Mouse (Mus musculus) megakaryocyte, embryonic 14.5 days (primary cell): ENCODE results near the gene Pdcd4. TPM values are rescaled to one million over a fixed set of nuclear protein-coding genes. Genes with fewer than 3 reads are reported as not detected.

ENCODE experiments used
- H3K27me3 ChIP-seq: replicated peaks from 2 replicates; pipeline ENCODE3; 2012; ENCODE audit warnings: inconsistent platforms
- H3K36me3 ChIP-seq: replicated peaks from 2 replicates; pipeline ENCODE3; 2012; ENCODE audit warnings: low read length, inconsistent platforms, mixed read lengths
- H3K4me1 ChIP-seq: 2 replicates; pipeline ENCODE4 v1.6.1; 2012; ENCODE audit warnings: inconsistent platforms
- H3K4me3 ChIP-seq: replicated peaks from 2 replicates; pipeline ENCODE3; 2012; ENCODE audit warnings: moderate library complexity, mild to moderate bottlenecking, inconsistent platforms
- H3K9me3 ChIP-seq: 2 replicates; pipeline ENCODE4 v1.6.1; 2012; ENCODE audit warnings: inconsistent platforms
- FLI1 ChIP-seq: IDR thresholded peaks from 2 replicates; pipeline ENCODE4 v1.6.1; 2012; ENCODE audit warnings: low read length, inconsistent platforms, mixed read lengths
- GATA1 ChIP-seq: IDR thresholded peaks from 3 replicates; pipeline ENCODE4 v1.6.1; 2012; ENCODE audit warnings: mixed read lengths, low read length, inconsistent platforms, borderline replicate concordance
- polyA plus RNA-seq: library from polyadenylated mRNA; stranded (reverse); fragments of >175 nt; gene quantifications from 2 replicates; pipeline ENCODE4 v1.2.3, GENCODE M21; 2012; ENCODE audit warnings: low replicate concordance; ENCODE audit not compliant: insufficient read depth

Pdcd4 gene
- polyA plus RNA-seq, 1 experiment = 25.4 TPM

- H3K4me3 ChIP-seq = no peak overlapping the region
- no peaks in the 10 kb centered on the region for H3K9me3 ChIP-seq
- no peak for TF ChIP-seq GATA1
- TF ChIP-seq FLI1 = no peak
- no peaks in the 10 kb centered on the region for H3K36me3 ChIP-seq
- peaks cover 31% of the 10 kb centered on the region for H3K4me1 ChIP-seq
- no peaks in the 10 kb centered on the region for H3K27me3 ChIP-seq
These were observed 35.2 kb upstream of the Pdcd4 start for GRCm38 (mm10) chr19:53856794-53857193.

- Histone ChIP-seq H3K4me1 (peaks cover 37% of the 10 kb centered on the region), H3K4me3 (no peak overlapping the region), H3K9me3 (no peaks in the 10 kb centered on the region), H3K27me3 (no peaks in the 10 kb centered on the region), H3K36me3 (no peaks in the 10 kb centered on the region)
- TF ChIP-seq FLI1 (no peak), GATA1 (no peak)
These were observed 34.1 kb upstream of the Pdcd4 start for GRCm38 (mm10) chr19:53857962-53858361.

DNA sequence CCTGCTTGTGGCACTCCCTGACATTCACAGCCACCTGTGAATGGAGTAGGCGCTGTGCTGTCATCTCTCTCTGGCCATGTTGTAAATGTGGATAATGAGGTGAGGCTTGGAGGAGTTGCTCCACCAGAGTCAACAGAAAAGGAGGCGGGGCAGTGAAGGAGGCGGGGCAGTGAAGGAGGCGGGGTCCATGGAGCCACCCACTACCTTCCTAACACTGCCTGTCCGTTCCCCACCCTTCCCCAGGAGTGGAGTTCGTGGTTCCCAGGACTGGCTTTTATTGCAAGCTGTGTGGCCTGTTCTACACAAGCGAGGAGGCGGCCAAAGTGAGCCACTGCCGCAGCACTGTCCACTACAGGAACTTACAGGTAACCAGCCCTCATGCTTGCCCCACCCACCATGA is 32.9 kb upstream of the Pdcd4 start:
- peaks cover 45% of the 10 kb centered on the region for H3K4me1 ChIP-seq
- H3K36me3 ChIP-seq = no peaks in the 10 kb centered on the region
- H3K27me3 ChIP-seq = no peaks in the 10 kb centered on the region
- H3K4me3 ChIP-seq = no peak overlapping the region
- H3K9me3 ChIP-seq = no peaks in the 10 kb centered on the region
- TF ChIP-seq GATA1 = no peak
- TF ChIP-seq FLI1 = no peak

DNA sequence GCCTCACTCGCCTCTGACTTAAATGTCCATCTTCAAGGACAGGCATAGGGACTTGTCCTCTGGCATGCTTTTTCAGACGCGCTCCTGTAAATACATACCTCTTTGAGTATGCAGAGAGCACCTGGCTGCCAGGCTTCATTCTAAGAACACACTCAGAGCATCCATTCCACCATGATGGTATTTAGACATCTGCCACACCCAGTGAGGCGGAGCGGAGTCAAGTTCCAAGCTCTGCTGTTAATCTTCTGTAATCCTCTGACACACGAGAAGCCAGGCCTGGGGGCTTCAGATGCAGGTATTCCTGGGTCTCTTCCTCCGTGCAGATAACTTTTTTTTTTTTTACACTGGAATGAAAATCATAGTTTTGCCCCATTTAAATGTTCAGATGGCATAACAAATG is 32.4 kb upstream of the Pdcd4 start:
- Histone ChIP-seq H3K9me3 (no peaks in the 10 kb centered on the region), H3K36me3 (no peaks in the 10 kb centered on the region), H3K27me3 (no peaks in the 10 kb centered on the region), H3K4me1 (peaks cover 46% of the 10 kb centered on the region), H3K4me3 (no peak overlapping the region)
- TF ChIP-seq FLI1 (no peak), GATA1 (no peak)

- no peaks in the 10 kb centered on the region for H3K36me3 ChIP-seq
- no peak overlapping the region for H3K4me3 ChIP-seq
- peaks cover 41% of the 10 kb centered on the region for H3K4me1 ChIP-seq
- H3K27me3 ChIP-seq = no peaks in the 10 kb centered on the region
- TF ChIP-seq GATA1 = no peak
- no peak for TF ChIP-seq FLI1
- no peaks in the 10 kb centered on the region for H3K9me3 ChIP-seq
These were observed 30.7 kb upstream of the Pdcd4 start for GRCm38 (mm10) chr19:53861346-53861745.

GRCm38 (mm10) chr19:53862573-53863246 is 29.3 kb upstream of the Pdcd4 start:
- Histone ChIP-seq H3K4me1 (peaks cover 37% of the 10 kb centered on the region), H3K27me3 (no peaks in the 10 kb centered on the region), H3K4me3 (no peak overlapping the region), H3K36me3 (no peaks in the 10 kb centered on the region), H3K9me3 (no peaks in the 10 kb centered on the region)
- TF ChIP-seq FLI1 = no peak

GRCm38 (mm10) chr19:53867238-53867637 is 24.8 kb upstream of the Pdcd4 start:
- Histone ChIP-seq H3K27me3 (no peaks in the 10 kb centered on the region), H3K4me3 (no peak overlapping the region), H3K36me3 (no peaks in the 10 kb centered on the region), H3K4me1 (peaks cover 45% of the 10 kb centered on the region), H3K9me3 (no peaks in the 10 kb centered on the region)
- TF ChIP-seq GATA1 (no peak), FLI1 (no peak)

GRCm38 (mm10) chr19:53868125-53868524 is 23.9 kb upstream of the Pdcd4 start:
- TF ChIP-seq FLI1 = no peak
- TF ChIP-seq GATA1 = no peak
- H3K9me3 ChIP-seq = no peaks in the 10 kb centered on the region
- H3K4me1 ChIP-seq = peaks cover 37% of the 10 kb centered on the region
- no peak overlapping the region for H3K4me3 ChIP-seq
- no peaks in the 10 kb centered on the region for H3K36me3 ChIP-seq
- no peaks in the 10 kb centered on the region for H3K27me3 ChIP-seq

DNA sequence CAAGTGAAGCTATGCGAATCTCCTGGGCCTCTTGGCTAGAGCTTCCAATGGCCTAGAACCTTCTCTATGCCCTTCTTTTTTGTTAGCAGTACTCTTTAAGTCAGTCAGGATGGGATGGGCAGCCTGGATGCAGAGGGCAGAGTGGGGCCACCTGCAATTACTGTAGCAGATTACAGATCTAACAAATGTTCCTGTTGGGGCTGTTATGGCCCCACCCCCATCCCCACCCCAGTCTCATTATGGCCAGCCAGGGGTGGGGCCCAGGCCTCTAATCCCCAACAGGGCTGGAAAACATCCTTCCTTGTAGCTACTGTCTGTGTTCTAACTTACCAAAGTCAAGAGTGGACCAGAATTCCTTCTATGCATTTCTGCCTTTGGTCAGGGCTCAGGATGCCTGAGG is 23.2 kb upstream of the Pdcd4 start:
- no peaks in the 10 kb centered on the region for H3K27me3 ChIP-seq
- TF ChIP-seq GATA1 (no peak), FLI1 (no peak)

GRCm38 (mm10) chr19:53869427-53870385 is 22.3 kb upstream of the Pdcd4 start:
- Histone ChIP-seq H3K4me1 (peaks cover 29% of the 10 kb centered on the region), H3K9me3 (no peaks in the 10 kb centered on the region), H3K36me3 (no peaks in the 10 kb centered on the region), H3K4me3 (no peak overlapping the region), H3K27me3 (no peaks in the 10 kb centered on the region)
- TF ChIP-seq FLI1 = no peak
- TF ChIP-seq GATA1 = no peak

More for the DNA sequence above, 23.2 kb upstream of the Pdcd4 start:
- Histone ChIP-seq H3K4me3 (no peak overlapping the region), H3K9me3 (no peaks in the 10 kb centered on the region), H3K4me1 (peaks cover 35% of the 10 kb centered on the region), H3K36me3 (no peaks in the 10 kb centered on the region)
